Mouse (Mus musculus): ENCODE data around the gene Insig2.

DNA sequence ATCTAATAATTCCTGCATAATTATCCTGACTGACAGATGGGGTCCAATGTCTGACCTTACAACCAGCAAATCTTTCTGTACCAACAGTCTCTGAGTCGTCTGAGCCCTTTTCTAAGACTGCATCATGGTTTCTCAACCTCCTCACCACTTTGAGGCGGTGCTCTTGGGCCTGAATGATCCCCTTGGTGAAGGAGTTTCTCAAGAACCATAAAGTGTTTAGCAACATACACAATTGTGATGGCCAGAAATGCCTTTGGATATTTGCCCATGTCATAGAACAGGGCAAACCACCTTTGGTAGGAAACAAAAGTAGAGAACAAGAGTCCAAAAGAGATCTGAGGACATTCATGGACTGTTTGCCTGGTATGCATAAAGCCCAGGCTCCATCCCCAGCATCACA lies 41.2 kb upstream of the Insig2 start:
- TF ChIP-seq HCFC1 (IDR thresholded peaks at IDR 0.05; ENCODE audit: borderline replicate concordance, insufficient read depth, low read length) = no peak
- no peak for TF ChIP-seq MAFK (IDR thresholded peaks at IDR 0.05; ENCODE audit: insufficient read depth, low read depth, low read length)
- no peak for TF ChIP-seq ZC3H11A (IDR thresholded peaks at IDR 0.05; ENCODE audit: borderline replicate concordance, low read depth, low read length)
- no peak for TF ChIP-seq ZNF384 (IDR thresholded peaks at IDR 0.05; ENCODE audit: low read depth, low read length)
- no peak for TF ChIP-seq CHD2 (IDR thresholded peaks at IDR 0.05; ENCODE audit: low read depth, low read length)
